Comparison of ENCODE assay signal across 9 mouse cellular contexts in the genomic region with DNA sequence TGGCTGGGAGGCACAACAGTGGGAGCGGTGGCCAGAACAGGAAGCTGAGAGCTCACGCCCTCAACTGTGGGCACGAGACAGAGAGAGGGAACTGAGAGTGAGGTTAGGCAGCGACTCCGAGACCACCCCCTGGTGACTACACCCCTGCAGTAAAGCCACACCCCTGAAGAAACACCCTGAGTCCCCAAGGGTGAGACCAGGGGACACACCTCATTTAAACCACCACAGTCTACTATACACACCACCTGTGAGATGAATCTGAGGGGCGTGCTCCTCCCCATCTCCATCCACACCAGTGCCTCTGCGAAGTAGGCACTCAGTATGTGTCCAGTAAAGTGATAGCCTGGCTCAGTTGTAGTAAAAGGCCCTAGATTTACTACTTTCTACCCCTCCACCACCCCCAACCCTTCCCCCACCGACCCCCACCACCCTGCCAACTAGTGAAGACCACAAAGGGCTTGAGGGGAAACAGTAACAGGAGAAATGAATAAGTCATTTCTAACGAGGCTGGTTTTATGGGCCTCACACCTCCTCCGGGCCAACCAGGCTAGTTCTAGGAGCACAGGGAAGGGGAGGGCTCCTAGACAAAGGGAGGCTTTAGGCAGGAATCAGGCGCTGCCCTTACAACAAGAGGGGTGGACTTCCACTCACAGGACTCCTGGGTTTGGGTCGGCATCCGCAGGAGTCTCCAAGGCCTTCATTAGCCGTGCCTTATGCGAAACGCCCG.
DNase-seq lines count a peak whose midpoint lies in the region.
"Had no signal": no experiment of that assay in that cellular context is flagged by ENCODE, and none has a peak within 500 bp of the region (broad histone marks: within the 10 kb centered on the region; RNA-seq: fewer than 3 reads in every experiment).

No protein-coding gene starts in this region.

- peak; percentile 96 for DNase-seq in heart, adult 11 months
- no peak for DNase-seq in heart, postnatal 36 days
- DNase-seq in B cell, adult 2 months, result peak; percentile 72 to 78
- peak; percentile 53 for DNase-seq in induced T-regulatory cell, adult 2 months (ENCODE audit: low read depth)
- peak; percentile 64 to 65 for DNase-seq in monocyte, adult 2 months (ENCODE audit: low read depth in 1 of 2, low spot score in 2 of 2)
- DNase-seq in left cerebral cortex, adult 8-10 months (ENCODE audit: low spot score in 2 of 2), result no peak
- no peak for DNase-seq in left cerebral cortex, adult 18-20 months (ENCODE audit: low spot score in 2 of 2)
- no peak for DNase-seq in layer of hippocampus, postnatal 36 days
- DNase-seq: thymus, adult 18-20 months had no signal

- intact Hi-C loops in heart, postnatal 36 days (cut with DNase I), result no loop called here

Comparison
In these comparisons a context has a peak if more than half of its experiments do, and no peak if none do; other contexts are left out.
1. DNase-seq: peak in heart, adult 11 months (single experiment), B cell, adult 2 months (2 of 2), induced T-regulatory cell, adult 2 months (single experiment) and monocyte, adult 2 months (2 of 2); none in heart, postnatal 36 days (0 of 2), left cerebral cortex, adult 8-10 months (0 of 2), left cerebral cortex, adult 18-20 months (0 of 2) and layer of hippocampus, postnatal 36 days (0 of 2).